Mouse (Mus musculus) liver, embryonic 15.5 days (tissue): ENCODE results near the gene Lbhd2. TPM values are rescaled to one million over a fixed set of nuclear protein-coding genes. Genes with fewer than 3 reads are reported as not detected.

Experiments
- ATAC-seq: fragments of 200-750 bp; cut with Nextera tagmentation; 2 replicates; pipeline ENCODE4 v1.8.0; 2017; ENCODE audit warnings: moderate number of reproducible peaks, mild to moderate bottlenecking, moderate library complexity; ENCODE audit not compliant: insufficient read depth
- H3K27ac ChIP-seq: fragments of 300-500 bp; sonication (generic); replicated peaks from 2 replicates; pipeline ENCODE4 v1.5.1; 2015; ENCODE audit warnings: mild to moderate bottlenecking, inconsistent platforms
- H3K27me3 ChIP-seq: fragments of 300-500 bp; sonication (generic); 2 replicates; pipeline ENCODE4 v1.6.1; 2015; ENCODE audit warnings: mild to moderate bottlenecking, inconsistent platforms
- H3K36me3 ChIP-seq: fragments of 300-500 bp; sonication (generic); replicated peaks from 2 replicates; pipeline ENCODE4 v1.6.1; 2015; ENCODE audit warnings: moderate library complexity, mild to moderate bottlenecking, inconsistent platforms
- H3K4me1 ChIP-seq: fragments of 300-500 bp; sonication (generic); replicated peaks from 2 replicates; pipeline ENCODE4 v1.6.1; 2015; ENCODE audit warnings: inconsistent platforms
- H3K4me2 ChIP-seq: fragments of 300-500 bp; sonication (generic); 2 replicates; pipeline ENCODE4 v1.6.1; 2015; ENCODE audit warnings: moderate library complexity, mild to moderate bottlenecking, inconsistent platforms
- H3K4me3 ChIP-seq: fragments of 300-500 bp; sonication (generic); replicated peaks from 2 replicates; pipeline ENCODE4 v1.5.1; 2015; ENCODE audit warnings: mild to moderate bottlenecking, inconsistent platforms
- H3K9ac ChIP-seq: fragments of 300-500 bp; sonication (generic); 2 replicates; pipeline ENCODE4 v1.6.1; 2015; ENCODE audit warnings: moderate library complexity, mild to moderate bottlenecking, inconsistent platforms
- H3K9me3 ChIP-seq: fragments of 300-500 bp; sonication (generic); replicated peaks from 2 replicates; pipeline ENCODE4 v1.6.1; 2016; ENCODE audit warnings: inconsistent platforms
- WGBS: fragments of 180-500 bp; shearing (Covaris S2); methylation state at CpG from one replicate; pipeline ENCODE4 v1.1.7; 2015; ENCODE audit warnings: mixed read lengths; ENCODE audit not compliant: insufficient replicate concordance; 5-methylcytosine and 5-hydroxymethylcytosine counted together
- polyA plus RNA-seq: library from polyadenylated mRNA; unstranded; fragments of >200 nt; fragmentation: Nextera tagmentation; extraction: Ambion mirVana; gene quantifications from 2 replicates; pipeline ENCODE4 v1.2.1, GENCODE M21; 2015

The Lbhd2 gene
- not detected in 2 replicates for polyA plus RNA-seq

GRCm38 (mm10) chr12:111406622-111407021 is at the start of gene Lbhd2:
Gene Lbhd2 (plus strand): TSS chr12:111406809.
- 8% methylated on average over 24 of the region's 24 CpGs for WGBS
- no peak for ATAC-seq
- no peak within 1 kb of the TSS for H3K27ac ChIP-seq
- H3K9ac ChIP-seq, result no peak within 1 kb of the TSS
- H3K36me3 ChIP-seq, result no peaks in the 10 kb centered on the region
- no peak within 1 kb of the TSS for H3K4me3 ChIP-seq
- H3K4me2 ChIP-seq, result peak within 1 kb of the TSS; percentile 27; the same call in 1 of the 2 replicates
- peaks cover 74% of the 10 kb centered on the region for H3K27me3 ChIP-seq
- 0 out of 2 replicates have a peak, but pooled peaks cover 4% of the 10 kb centered on the region for H3K4me1 ChIP-seq
- H3K9me3 ChIP-seq, result no peaks in the 10 kb centered on the region

DNA sequence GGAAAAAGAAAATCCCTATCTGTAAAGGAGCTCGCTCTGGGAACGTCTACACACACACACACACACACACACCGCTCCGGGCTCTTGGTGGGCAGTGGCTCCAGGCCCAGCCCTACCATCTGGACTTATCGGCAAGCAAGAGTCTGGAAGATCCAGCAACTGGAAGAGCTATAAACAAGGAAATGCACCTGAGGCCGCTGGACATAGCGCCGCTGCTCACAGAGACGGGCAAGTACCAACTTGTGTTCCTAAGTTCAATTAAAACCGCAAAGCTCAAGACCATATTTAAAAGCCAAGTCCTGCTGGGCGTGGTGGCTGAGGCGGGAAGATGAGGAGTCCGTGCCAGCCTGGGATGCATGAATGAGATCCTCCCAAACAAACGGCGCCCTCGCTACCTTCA is 45.9 kb upstream of the Lbhd2 start:
- Histone ChIP-seq H3K27me3 (no peaks in the 10 kb centered on the region), H3K36me3 (no peaks in the 10 kb centered on the region), H3K9ac (no peak overlapping the region), H3K9me3 (no peaks in the 10 kb centered on the region), H3K4me1 (peaks cover 24% of the 10 kb centered on the region; the same call in 1 of the 2 replicates), H3K27ac (no peak overlapping the region), H3K4me3 (no peak overlapping the region), H3K4me2 (no peak overlapping the region)
- WGBS, result 77% methylated on average over 16 of the region's 16 CpGs
- ATAC-seq, result no peak

- Histone ChIP-seq H3K36me3 (no peaks in the 10 kb centered on the region), H3K9me3 (no peaks in the 10 kb centered on the region), H3K4me3 (no peak overlapping the region), H3K4me2 (no peak overlapping the region), H3K27ac (no peak overlapping the region), H3K9ac (no peak overlapping the region), H3K27me3 (no peaks in the 10 kb centered on the region), H3K4me1 (peaks cover 24% of the 10 kb centered on the region; the same call in 1 of the 2 replicates)
- no peak for ATAC-seq
- 65% methylated on average over 14 of the region's 14 CpGs for WGBS
Measured at GRCm38 (mm10) chr12:111361319-111362098, 45.1 kb upstream of the Lbhd2 start.

- ATAC-seq, result no peak
- Histone ChIP-seq H3K36me3 (no peaks in the 10 kb centered on the region), H3K9ac (no peak overlapping the region), H3K27ac (no peak overlapping the region), H3K4me3 (no peak overlapping the region), H3K27me3 (no peaks in the 10 kb centered on the region), H3K9me3 (no peaks in the 10 kb centered on the region), H3K4me1 (peaks cover 42% of the 10 kb centered on the region; the same call in 1 of the 2 replicates), H3K4me2 (no peak overlapping the region)
- WGBS, result 70% methylated on average over 3 of the region's 3 CpGs
Measured at GRCm38 (mm10) chr12:111364234-111364633, 42.4 kb upstream of the Lbhd2 start.

- no peaks in the 10 kb centered on the region for H3K9me3 ChIP-seq
- no peak overlapping the region for H3K27ac ChIP-seq
- no peak overlapping the region for H3K4me3 ChIP-seq
- H3K4me2 ChIP-seq, result no peak overlapping the region
- H3K36me3 ChIP-seq, result no peaks in the 10 kb centered on the region
- WGBS, result 68% methylated on average over 7 of the region's 7 CpGs
- ATAC-seq, result 0 out of 2 replicates have a peak, but pooled peaks have one; percentile 18
- H3K27me3 ChIP-seq, result no peaks in the 10 kb centered on the region
- H3K4me1 ChIP-seq, result peaks cover 49% of the 10 kb centered on the region
- no peak overlapping the region for H3K9ac ChIP-seq
Measured at GRCm38 (mm10) chr12:111367065-111367464, 39.5 kb upstream of the Lbhd2 start.

DNA sequence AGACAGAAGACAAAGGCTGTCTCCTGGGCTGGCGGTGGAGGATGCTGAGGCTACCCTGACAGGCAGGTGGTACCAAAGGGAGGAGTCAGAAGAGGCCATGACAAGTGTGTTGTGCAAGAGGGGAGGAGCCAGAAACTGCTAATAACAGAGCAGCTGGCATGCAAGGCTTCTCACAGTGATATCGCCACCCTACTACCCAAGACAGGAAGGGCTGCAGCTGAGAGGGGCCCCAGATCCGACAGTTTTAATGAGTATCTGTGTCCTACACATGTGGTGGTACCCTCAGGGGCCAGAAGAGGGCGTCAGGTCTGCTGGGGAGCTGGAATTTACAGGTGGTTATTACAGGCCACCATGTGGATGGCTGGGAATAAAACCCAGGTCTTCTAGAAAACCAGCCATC is 36.4 kb upstream of the Lbhd2 start:
- 27% methylated on average over 4 of the region's 4 CpGs for WGBS
- H3K27me3 ChIP-seq, result peaks cover 15% of the 10 kb centered on the region; the same call in 1 of the 2 replicates
- H3K4me2 ChIP-seq, result no peak overlapping the region
- peaks cover 42% of the 10 kb centered on the region for H3K4me1 ChIP-seq
- H3K9me3 ChIP-seq, result no peaks in the 10 kb centered on the region
- H3K9ac ChIP-seq, result no peak overlapping the region
- no peak overlapping the region for H3K4me3 ChIP-seq
- H3K27ac ChIP-seq, result no peak overlapping the region
- no peaks in the 10 kb centered on the region for H3K36me3 ChIP-seq
- ATAC-seq, result peak; percentile 43; the same call in 1 of the 2 replicates

DNA sequence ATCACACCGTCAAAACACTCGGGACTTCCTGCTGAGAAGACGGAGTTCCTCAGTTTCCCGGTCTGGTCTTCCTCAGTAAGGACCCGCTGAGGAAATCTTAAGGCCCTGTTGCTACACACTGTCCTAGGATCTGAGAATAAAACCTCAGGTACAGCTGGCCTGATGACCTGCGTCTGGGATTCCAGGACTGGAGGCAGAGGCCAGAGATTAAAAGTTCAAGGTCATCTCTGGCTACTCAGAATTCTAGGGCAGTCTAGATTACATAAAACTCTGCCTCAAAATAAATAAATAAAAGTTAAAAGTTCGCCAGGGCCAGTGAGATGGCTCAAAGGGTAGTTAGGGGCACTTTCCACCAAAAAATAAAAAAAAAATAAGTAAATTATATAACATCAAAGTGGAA is 34.7 kb upstream of the Lbhd2 start:
- Histone ChIP-seq H3K9me3 (no peaks in the 10 kb centered on the region), H3K27ac (no peak overlapping the region; the same call in 1 of the 2 replicates), H3K27me3 (peaks cover 31% of the 10 kb centered on the region), H3K9ac (no peak overlapping the region), H3K4me3 (no peak overlapping the region), H3K4me1 (peaks cover 44% of the 10 kb centered on the region), H3K36me3 (no peaks in the 10 kb centered on the region), H3K4me2 (no peak overlapping the region)
- no peak for ATAC-seq
- WGBS, result 68% methylated on average over 7 of the region's 7 CpGs

DNA sequence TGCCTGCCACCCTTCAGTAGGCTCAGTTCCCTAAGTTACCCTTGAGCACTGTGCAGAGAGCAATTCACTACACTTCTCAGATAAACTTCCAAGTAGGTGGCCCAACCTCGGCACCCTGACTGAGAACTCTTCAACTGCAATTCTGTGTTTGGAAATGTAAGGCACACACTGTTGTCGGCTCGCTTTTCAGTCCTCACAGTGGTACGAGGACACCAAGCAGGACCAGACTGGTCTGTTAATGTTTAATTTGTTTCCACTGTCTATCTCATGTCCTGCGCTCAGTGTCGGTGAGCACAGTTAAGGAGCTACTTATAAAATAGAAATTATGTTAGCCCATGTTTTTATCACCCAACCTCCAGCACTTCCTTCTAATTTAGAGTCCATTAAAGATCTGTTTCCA is 33.2 kb upstream of the Lbhd2 start:
- Histone ChIP-seq H3K4me1 (peaks cover 45% of the 10 kb centered on the region), H3K27ac (peak overlapping the region; percentile 68), H3K4me3 (no peak overlapping the region), H3K36me3 (no peaks in the 10 kb centered on the region), H3K27me3 (peaks cover 46% of the 10 kb centered on the region), H3K9ac (no peak overlapping the region), H3K9me3 (no peaks in the 10 kb centered on the region), H3K4me2 (peak overlapping the region; percentile 33; the same call in 1 of the 2 replicates)
- 69% methylated on average over 6 of the region's 6 CpGs for WGBS
- ATAC-seq, result no peak

DNA sequence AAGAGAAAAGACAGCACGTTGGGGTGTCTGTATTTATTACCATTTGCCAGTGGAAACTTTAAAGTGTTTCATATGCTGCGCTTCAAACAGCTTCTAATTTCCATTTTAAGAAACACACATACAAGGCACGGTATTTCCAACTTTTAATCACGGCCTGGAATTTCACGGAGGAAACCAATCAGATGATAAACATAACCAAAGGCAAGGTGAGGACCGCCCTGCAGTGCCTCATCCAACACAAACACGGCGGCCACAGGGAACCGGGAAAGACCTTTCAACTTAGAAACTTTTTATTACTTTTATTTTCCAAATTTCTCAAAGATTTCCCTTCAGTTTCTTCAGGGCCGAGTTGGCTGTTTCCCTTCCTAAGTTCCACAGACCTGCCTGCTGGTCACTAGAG is 31.9 kb upstream of the Lbhd2 start:
- H3K27me3 ChIP-seq, result peaks cover 60% of the 10 kb centered on the region
- H3K4me1 ChIP-seq, result peaks cover 42% of the 10 kb centered on the region
- H3K9me3 ChIP-seq, result no peaks in the 10 kb centered on the region
- no peak for ATAC-seq
- H3K4me3 ChIP-seq, result no peak overlapping the region
- WGBS, result 62% methylated on average over 10 of the region's 10 CpGs
- H3K36me3 ChIP-seq, result no peaks in the 10 kb centered on the region
- H3K4me2 ChIP-seq, result peak overlapping the region; percentile 74; the same call in 1 of the 2 replicates
- no peak overlapping the region for H3K27ac ChIP-seq
- H3K9ac ChIP-seq, result no peak overlapping the region

- Histone ChIP-seq H3K4me1 (peaks cover 33% of the 10 kb centered on the region), H3K27ac (peak overlapping the region; percentile 63; the same call in 1 of the 2 replicates), H3K36me3 (no peaks in the 10 kb centered on the region), H3K9me3 (no peaks in the 10 kb centered on the region), H3K27me3 (peaks cover 66% of the 10 kb centered on the region), H3K4me3 (peak overlapping the region; percentile 68), H3K4me2 (peak overlapping the region; percentile 74), H3K9ac (no peak overlapping the region)
- 56% methylated on average over 12 of the region's 12 CpGs for WGBS
- ATAC-seq, result no peak
Measured at GRCm38 (mm10) chr12:111375559-111375958, 31.1 kb upstream of the Lbhd2 start.

DNA sequence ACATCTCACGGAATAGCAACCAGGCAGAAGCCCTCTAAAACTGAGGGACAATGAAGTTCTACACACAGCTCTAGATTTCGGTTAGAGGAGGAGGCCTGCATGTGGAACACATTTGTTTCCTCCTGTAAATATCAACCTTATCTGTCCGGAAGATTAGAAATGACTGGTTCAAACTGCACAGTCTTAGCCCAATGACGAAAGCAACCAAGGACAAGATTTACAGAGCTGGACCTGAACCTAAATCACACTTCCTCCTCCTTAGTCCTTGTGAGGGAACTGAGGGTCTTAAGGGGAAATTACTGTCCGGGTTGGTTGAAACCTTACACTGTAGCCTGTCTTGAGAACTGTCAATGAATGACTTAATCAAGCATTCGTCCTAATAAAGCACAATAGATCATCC is 30.6 kb upstream of the Lbhd2 start:
- 9% methylated on average over 6 of the region's 6 CpGs for whole genome bisulfite sequencing
- ATAC-seq, result no peak
- Histone ChIP-seq H3K36me3 (no peaks in the 10 kb centered on the region), H3K9me3 (no peaks in the 10 kb centered on the region), H3K4me3 (peak overlapping the region; percentile 68), H3K27ac (peak overlapping the region; percentile 63; the same call in 1 of the 2 replicates), H3K27me3 (peaks cover 70% of the 10 kb centered on the region), H3K4me2 (peak overlapping the region; percentile 74), H3K4me1 (peaks cover 29% of the 10 kb centered on the region), H3K9ac (no peak overlapping the region)
